Mouse (Mus musculus) heart, adult 2 months (tissue): ENCODE measurements at regions not wholly inside any gene's neighbourhood (a gene's known extent, or its start where the extent isn't known, plus 50 kb on each side); places are given as distances from the start of the nearest gene placed in this dataset.

ENCODE experiments used
- DNase-seq, 2 experiments: peaks; one replicate each; pipeline ENCODE4 v3.0.0; 2021
- H3K27ac ChIP-seq: fragments of 200-600 bp; 2 replicates; pipeline ENCODE4 v1.8.1; 2022
- H3K27me3 ChIP-seq: fragments of 200-500 bp; 2 replicates; pipeline ENCODE4 v1.6.1; 2012; ENCODE audit warnings: mild to moderate bottlenecking, low read length, inconsistent platforms, mixed read lengths; ENCODE audit not compliant: control insufficient read depth, insufficient read depth
- H3K36me3 ChIP-seq: fragments of 200-500 bp; 2 replicates; pipeline ENCODE4 v1.6.1; 2012; ENCODE audit warnings: low read length, inconsistent platforms; ENCODE audit not compliant: control insufficient read depth, insufficient read depth
- H3K4me1 ChIP-seq: fragments of 200-500 bp; 2 replicates; pipeline ENCODE4 v1.6.1; 2011; ENCODE audit warnings: low read length; ENCODE audit not compliant: control insufficient read depth, insufficient read depth
- H3K4me3 ChIP-seq: fragments of 200-600 bp; 2 replicates; pipeline ENCODE4 v1.8.1; 2022
- H3K79me2 ChIP-seq: fragments of 200-500 bp; replicated peaks from 2 replicates; pipeline ENCODE4 v1.6.1; 2012; ENCODE audit warnings: mild to moderate bottlenecking, inconsistent platforms, low read length, moderate library complexity, mixed read lengths; ENCODE audit not compliant: control insufficient read depth, insufficient read depth
- H3K9ac ChIP-seq: fragments of 200-500 bp; 2 replicates; pipeline ENCODE4 v1.6.1; 2012; ENCODE audit warnings: low read depth, mild to moderate bottlenecking, control low read depth, inconsistent platforms, low read length, mixed read lengths
- CTCF ChIP-seq: fragments of 200-600 bp; IDR thresholded peaks from 2 replicates; pipeline ENCODE4 v1.8.1; 2022; ENCODE audit warnings: antibody characterized with exemption, mild to moderate bottlenecking, moderate library complexity
- EP300 ChIP-seq: fragments of 200-500 bp; IDR thresholded peaks from 2 replicates; pipeline ENCODE4 v1.6.1; 2011; ENCODE audit warnings: low read depth, low read length, control low read depth; ENCODE audit not compliant: insufficient read depth
- POLR2A ChIP-seq: fragments of 200-500 bp; IDR thresholded peaks from 2 replicates; pipeline ENCODE4 v1.6.1; 2011; ENCODE audit warnings: mild to moderate bottlenecking, low read depth, low read length, control low read depth; ENCODE audit not compliant: insufficient read depth
- WGBS: fragments of 180-500 bp; shearing (Covaris S2); methylation state at CpG from one replicate; pipeline ENCODE4 v1.1.7; 2018; 5-methylcytosine and 5-hydroxymethylcytosine counted together
- intact Hi-C: fragments of 180-260 bp; cut with DNase I; formaldehyde crosslinking; loops from one replicate; pipeline ENCODE4 v1.15.1; 2025

- H3K4me1 ChIP-seq, result no peaks in the 10 kb centered on the region
- no peaks in the 10 kb centered on the region for H3K36me3 ChIP-seq
- H3K27ac ChIP-seq, result no peak overlapping the region
- WGBS, result 53% methylated on average over 3 of the region's 3 CpGs
- no peaks in the 10 kb centered on the region for H3K79me2 ChIP-seq
- no peak for DNase-seq
- no peaks in the 10 kb centered on the region for H3K27me3 ChIP-seq
- H3K4me3 ChIP-seq, result no peak overlapping the region
- TF ChIP-seq POLR2A (no peak), EP300 (no peak), CTCF (no peak)
- H3K9ac ChIP-seq, result no peak overlapping the region
- intact Hi-C loops, result no loop called here
These were observed 95.0 kb upstream of the Slc22a22 start for GRCm38 (mm10) chr15:57572460-57572859.

- Histone ChIP-seq H3K79me2 (no peaks in the 10 kb centered on the region), H3K4me3 (no peak overlapping the region), H3K27ac (no peak overlapping the region), H3K36me3 (no peaks in the 10 kb centered on the region), H3K27me3 (no peaks in the 10 kb centered on the region), H3K4me1 (no peaks in the 10 kb centered on the region), H3K9ac (no peak overlapping the region)
- TF ChIP-seq CTCF (no peak), EP300 (no peak), POLR2A (no peak)
- 68% methylated on average over 5 of the region's 5 CpGs for WGBS
- DNase-seq, result peak in 1 of 2 experiments; percentile 11
- intact Hi-C loops, result no loop called here
These were observed 90.7 kb upstream of the Slc22a22 start for GRCm38 (mm10) chr15:57568006-57568630.

- no peak overlapping the region for H3K4me3 ChIP-seq
- intact Hi-C loops, result no loop called here
- H3K27me3 ChIP-seq, result no peaks in the 10 kb centered on the region
- no peaks in the 10 kb centered on the region for H3K4me1 ChIP-seq
- 44% methylated on average over 2 of the region's 2 CpGs for WGBS
- TF ChIP-seq POLR2A (no peak), CTCF (no peak), EP300 (no peak)
- H3K9ac ChIP-seq, result no peak overlapping the region
- no peaks in the 10 kb centered on the region for H3K36me3 ChIP-seq
- no peak overlapping the region for H3K27ac ChIP-seq
- no peak for DNase-seq
- no peaks in the 10 kb centered on the region for H3K79me2 ChIP-seq
These were observed 69.7 kb upstream of the Slc22a22 start for GRCm38 (mm10) chr15:57547154-57547553.

GRCm38 (mm10) chr15:57545141-57545540, 67.7 kb upstream of the Slc22a22 start:
- intact Hi-C loops, result no loop called here

GRCm38 (mm10) chr15:57543985-57544384, 66.6 kb upstream of the Slc22a22 start:
- H3K27me3 ChIP-seq, result no peaks in the 10 kb centered on the region
- H3K79me2 ChIP-seq, result no peaks in the 10 kb centered on the region
- intact Hi-C loops, result no loop called here
- 73% methylated on average over 3 of the region's 3 CpGs for whole genome bisulfite sequencing
- no peak for DNase-seq
- TF ChIP-seq EP300 (no peak), CTCF (peak; percentile 53)
- no peak overlapping the region for H3K4me3 ChIP-seq
- no peaks in the 10 kb centered on the region for H3K36me3 ChIP-seq
- H3K4me1 ChIP-seq, result no peaks in the 10 kb centered on the region
- H3K9ac ChIP-seq, result no peak overlapping the region
- H3K27ac ChIP-seq, result no peak overlapping the region

More at GRCm38 (mm10) chr15:57545141-57545540, 67.7 kb upstream of the Slc22a22 start:
- Histone ChIP-seq H3K4me1 (no peaks in the 10 kb centered on the region), H3K36me3 (no peaks in the 10 kb centered on the region), H3K79me2 (no peaks in the 10 kb centered on the region), H3K4me3 (no peak overlapping the region), H3K27ac (no peak overlapping the region), H3K9ac (no peak overlapping the region), H3K27me3 (no peaks in the 10 kb centered on the region)
- WGBS, result 83% methylated on average over 4 of the region's 4 CpGs
- TF ChIP-seq POLR2A, result no peak
- TF ChIP-seq EP300, result no peak
- no peak for TF ChIP-seq CTCF
- DNase-seq, result no peak

- 31% methylated on average over 3 of the region's 3 CpGs for WGBS
- intact Hi-C loops, result no loop called here
- no peaks in the 10 kb centered on the region for H3K79me2 ChIP-seq
- no peak for TF ChIP-seq EP300
- 0 out of 2 replicates have a peak, but pooled peaks have one; percentile 12 for TF ChIP-seq CTCF
- H3K4me1 ChIP-seq, result no peaks in the 10 kb centered on the region
- no peak overlapping the region for H3K9ac ChIP-seq
- no peak overlapping the region for H3K27ac ChIP-seq
- H3K36me3 ChIP-seq, result no peaks in the 10 kb centered on the region
- DNase-seq, result no peak
- no peaks in the 10 kb centered on the region for H3K27me3 ChIP-seq
- H3K4me3 ChIP-seq, result no peak overlapping the region
These were observed 65.2 kb upstream of the Slc22a22 start for GRCm38 (mm10) chr15:57542630-57543029.
